Comparison of ENCODE assay signal across 8 mouse cellular contexts in genomic region chr2:91987542-91987941, GRCm38 (mm10). TPM values are rescaled to one million over a fixed set of nuclear protein-coding genes. Genes with fewer than 3 reads are reported as not detected.
DNase-seq lines count a peak whose midpoint lies in the region; TF ChIP-seq lines count a peak whose summit lies in the region.
"Had no signal": no experiment of that assay in that cellular context is flagged by ENCODE, and none has a peak within 500 bp of the region (broad histone marks: within the 10 kb centered on the region; RNA-seq: fewer than 3 reads in every experiment).

No protein-coding gene starts in this region.

- TF ChIP-seq POLR2A in brain, embryonic 14.5 days (IDR thresholded peaks at IDR 0.05; ENCODE audit: borderline replicate concordance, extremely low read depth, insufficient read depth, insufficient read length, poor library complexity, severe bottlenecking): no peak

- H3K36me3 ChIP-seq in forebrain, embryonic 10.5 days (replicated peaks): no peaks in the 10 kb centered on the region

- peaks cover 41% of the 10 kb centered on the region for H3K4me1 ChIP-seq in forebrain, embryonic 10.5 days

- peak; percentile 55 for DNase-seq in Muller cell, postnatal 12 days (ENCODE audit: inconsistent ontology term)
- peak; percentile 86 for DNase-seq in brain, embryonic 14.5 days (ENCODE audit: low read depth)
- DNase-seq in forebrain, embryonic 10.5 days (ENCODE audit: extremely low spot score, low spot score): peak; percentile 85
- DNase-seq in heart, postnatal 4 days: peak; percentile 92
- peak; percentile 82 to 84 for DNase-seq in layer of hippocampus, postnatal 14 days (ENCODE audit: low spot score in 2 of 2)
- peak; percentile 88 for DNase-seq in mesoderm, embryonic 11.5 days (ENCODE audit: low read depth, low spot score)
- peak; percentile 68 for DNase-seq in skeletal muscle tissue, adult 2 months (ENCODE audit: low read depth, low spot score)

- no peak overlapping the region for H3K27ac ChIP-seq in forebrain, embryonic 10.5 days

- TF ChIP-seq CTCF in brain, embryonic 14.5 days (IDR thresholded peaks at IDR 0.05; ENCODE audit: borderline replicate concordance, extremely low read depth, insufficient read depth, insufficient read length): peak; percentile 91; the same call in 1 of the 2 replicates

- H3K4me3 ChIP-seq in forebrain, embryonic 10.5 days: no peak overlapping the region
- H3K4me3 ChIP-seq: megakaryocyte, embryonic 14.5 days had no signal

- peaks cover 24% of the 10 kb centered on the region for H3K27me3 ChIP-seq in forebrain, embryonic 10.5 days (ENCODE audit: poor library complexity, severe bottlenecking)

- H3K9me3 ChIP-seq in forebrain, embryonic 10.5 days: peaks cover 2% of the 10 kb centered on the region; the same call in 1 of the 2 replicates

- whole genome bisulfite sequencing in forebrain, embryonic 10.5 days: 1% methylated on average over 3 of the region's 3 CpGs

RNA-seq across cellular contexts. Expression of gene Dgkz, which starts 11.9 kb away (rescaled TPM):
- 89.7 and 102 TPM in 2 replicates for polyA plus RNA-seq in brain, embryonic 14.5 days (2012; rRNA removed)
- polyA plus RNA-seq in forebrain, embryonic 10.5 days (2016; fragmentation: Nextera tagmentation; extraction: Ambion mirVana): 35.1 and 39.1 TPM in 2 replicates
- 10 to 100 TPM; 76.6 to 80.9 TPM for total RNA-seq in heart, postnatal 4 days (2021)
- total RNA-seq in layer of hippocampus, postnatal 14 days (2021): 100 to 1,000 TPM; 391 to 416 TPM

RNA-seq across cellular contexts. Expression of gene Creb3l1, which starts 36.8 kb away (rescaled TPM):
- 1.4 and 4.7 TPM in 2 replicates for polyA plus RNA-seq in brain, embryonic 14.5 days (2012; rRNA removed)
- polyA plus RNA-seq in forebrain, embryonic 10.5 days (2016; fragmentation: Nextera tagmentation; extraction: Ambion mirVana): 0.73 and 0.86 TPM in 2 replicates
- 10 to 100 TPM; 16.9 to 18.5 TPM for total RNA-seq in heart, postnatal 4 days (2021)
- 1 to 10 TPM; 5.9 to 8.0 TPM for total RNA-seq in layer of hippocampus, postnatal 14 days (2021)

RNA-seq across cellular contexts. Expression of gene Gm9821, which starts 42.0 kb away (rescaled TPM):
- not detected in 2 replicates for polyA plus RNA-seq in brain, embryonic 14.5 days (2012; rRNA removed)
- 0.44 and 0.52 TPM in 2 replicates for polyA plus RNA-seq in forebrain, embryonic 10.5 days (2016; fragmentation: Nextera tagmentation; extraction: Ambion mirVana)
- total RNA-seq in heart, postnatal 4 days (2021): not detected
- total RNA-seq in layer of hippocampus, postnatal 14 days (2021): not detected

RNA-seq across cellular contexts. Expression of gene Mdk, which starts 55.4 kb away (rescaled TPM):
- 198 and 297 TPM in 2 replicates for polyA plus RNA-seq in brain, embryonic 14.5 days (2012; rRNA removed)
- 1,773 and 1,865 TPM in 2 replicates for polyA plus RNA-seq in forebrain, embryonic 10.5 days (2016; fragmentation: Nextera tagmentation; extraction: Ambion mirVana)
- 100 to 1,000 TPM; 102 to 110 TPM for total RNA-seq in heart, postnatal 4 days (2021)
- 10 to 100 TPM; 39.5 to 40.9 TPM for total RNA-seq in layer of hippocampus, postnatal 14 days (2021)

Comparison
In these comparisons a context has a peak if more than half of its experiments do, and no peak if none do; other contexts are left out.
1. RNA of gene Dgkz, which starts 11.9 kb away (total RNA-seq): 391 to 416 TPM in layer of hippocampus, postnatal 14 days; 76.6 to 80.9 TPM in heart, postnatal 4 days; every median in the first group is over 4 times any median in the second.
2. Peak in every context shown above with its lines, with median percentiles within 50 percentile points of each other: DNase-seq.